ENCODE assay signal across 8 mouse cellular contexts in genomic region chr1:180226221-180226713, GRCm38 (mm10). TPM values are rescaled to one million over a fixed set of nuclear protein-coding genes. Genes with fewer than 3 reads are reported as not detected.
DNase-seq lines count a peak whose midpoint lies in the region; ATAC-seq lines count a peak whose summit lies in the region.

No protein-coding gene starts in this region.

- no peak for DNase-seq in heart, postnatal 25 days (ENCODE audit: low spot score)
- DNase-seq in embryo, embryonic 10.5 days (ENCODE audit: low spot score) = peak; percentile 24
- no peak for DNase-seq in hindbrain, embryonic 14.5 days (ENCODE audit: low spot score)
- DNase-seq in frontal cortex, adult 2 months (ENCODE audit: extremely low spot score in 1 of 2, low spot score in 1 of 2) = no peak

- no peaks in the 10 kb centered on the region; the same call in 1 of the 2 replicates for H3K36me3 ChIP-seq in heart, embryonic 14.5 days (ENCODE audit: control insufficient read depth, insufficient read depth, low read length)
- peaks cover 4% of the 10 kb centered on the region for H3K36me3 ChIP-seq in hindbrain, embryonic 14.5 days (replicated peaks; ENCODE audit: control insufficient read depth, insufficient read depth)
- H3K36me3 ChIP-seq in liver, embryonic 15.5 days (replicated peaks) = peaks cover 29% of the 10 kb centered on the region; the same call in 1 of the 2 replicates
- no peaks in the 10 kb centered on the region for H3K36me3 ChIP-seq in neural tube, embryonic 15.5 days

- H3K27me3 ChIP-seq in heart, embryonic 14.5 days (ENCODE audit: control insufficient read depth, insufficient read depth, low read length) = no peaks in the 10 kb centered on the region
- no peaks in the 10 kb centered on the region for H3K27me3 ChIP-seq in hindbrain, embryonic 14.5 days (ENCODE audit: control insufficient read depth, insufficient read depth, low read length)
- no peaks in the 10 kb centered on the region for H3K27me3 ChIP-seq in liver, embryonic 15.5 days
- H3K27me3 ChIP-seq in neural tube, embryonic 15.5 days (replicated peaks) = no peaks in the 10 kb centered on the region

- ATAC-seq in heart, embryonic 14.5 days (ENCODE audit: insufficient number of reproducible peaks, insufficient read depth, low FRiP score, low read depth) = peak; percentile 51
- ATAC-seq in hindbrain, embryonic 14.5 days (ENCODE audit: low FRiP score) = peak; percentile 70
- ATAC-seq in liver, embryonic 15.5 days (ENCODE audit: insufficient read depth) = peak; percentile 83
- peak; percentile 72 for ATAC-seq in neural tube, embryonic 15.5 days (ENCODE audit: low FRiP score)
- ATAC-seq in monocyte, adult 5-6 weeks (replicated peaks; ENCODE audit: insufficient number of reproducible peaks, low FRiP score, low TSS enrichment, poor library complexity, severe bottlenecking) = no peak

- H3K9me3 ChIP-seq in heart, embryonic 14.5 days (ENCODE audit: control insufficient read depth, low read length) = 0 out of 2 replicates have a peak, but pooled peaks cover 3% of the 10 kb centered on the region
- H3K9me3 ChIP-seq in hindbrain, embryonic 14.5 days (ENCODE audit: control insufficient read depth, low read length) = no peaks in the 10 kb centered on the region
- H3K9me3 ChIP-seq in liver, embryonic 15.5 days (replicated peaks) = no peaks in the 10 kb centered on the region
- H3K9me3 ChIP-seq in neural tube, embryonic 15.5 days (replicated peaks) = no peaks in the 10 kb centered on the region

- 5% methylated on average over 12 of the region's 12 CpGs for WGBS in heart, embryonic 14.5 days
- 12% methylated on average over 12 of the region's 12 CpGs for WGBS in hindbrain, embryonic 14.5 days
- 9% methylated on average over 12 of the region's 12 CpGs for WGBS in liver, embryonic 15.5 days (ENCODE audit: insufficient replicate concordance)
- WGBS in neural tube, embryonic 15.5 days = 10% methylated on average over 12 of the region's 12 CpGs

- peak overlapping the region; percentile 4 to 66; a peak in 3 of 4 replicates for H3K27ac ChIP-seq in heart, embryonic 14.5 days (replicated peaks in 1 of 2; ENCODE audit: control insufficient read depth in 1 of 2, insufficient read depth in 1 of 2, low read depth in 2 of 2, low read length in 2 of 2)
- H3K27ac ChIP-seq in hindbrain, embryonic 14.5 days = peak overlapping the region; percentile 47
- H3K27ac ChIP-seq in liver, embryonic 15.5 days (replicated peaks) = peak overlapping the region; percentile 87
- peak overlapping the region; percentile 77 for H3K27ac ChIP-seq in neural tube, embryonic 15.5 days (replicated peaks)

- H3K4me2 ChIP-seq in heart, embryonic 14.5 days (ENCODE audit: low read length) = peak overlapping the region; percentile 77
- H3K4me2 ChIP-seq in hindbrain, embryonic 14.5 days (replicated peaks) = peak overlapping the region; percentile 72
- H3K4me2 ChIP-seq in liver, embryonic 15.5 days = peak overlapping the region; percentile 82
- peak overlapping the region; percentile 86 for H3K4me2 ChIP-seq in neural tube, embryonic 15.5 days

- peaks cover 6 to 11% of the 10 kb centered on the region in 2 experiments; a peak in 3 of 4 replicates for H3K4me1 ChIP-seq in heart, embryonic 14.5 days (ENCODE audit: control insufficient read depth in 2 of 2, insufficient read depth in 2 of 2, low read length in 2 of 2)
- H3K4me1 ChIP-seq in hindbrain, embryonic 14.5 days (replicated peaks; ENCODE audit: control insufficient read depth, insufficient read depth, low read length) = peaks cover 14% of the 10 kb centered on the region
- H3K4me1 ChIP-seq in liver, embryonic 15.5 days (replicated peaks) = peaks cover 31% of the 10 kb centered on the region
- peaks cover 18% of the 10 kb centered on the region for H3K4me1 ChIP-seq in neural tube, embryonic 15.5 days

- peak overlapping the region; percentile 63 for H3K9ac ChIP-seq in heart, embryonic 14.5 days (ENCODE audit: low read length)
- peak overlapping the region; percentile 41 for H3K9ac ChIP-seq in hindbrain, embryonic 14.5 days
- peak overlapping the region; percentile 57 for H3K9ac ChIP-seq in liver, embryonic 15.5 days
- peak overlapping the region; percentile 34 for H3K9ac ChIP-seq in neural tube, embryonic 15.5 days (replicated peaks)

- peak overlapping the region; percentile 43 to 53 for H3K4me3 ChIP-seq in heart, embryonic 14.5 days (ENCODE audit: control insufficient read depth in 1 of 2, insufficient read depth in 1 of 2, low read depth in 1 of 2, low read length in 2 of 2)
- peak overlapping the region; percentile 30 for H3K4me3 ChIP-seq in hindbrain, embryonic 14.5 days (replicated peaks; ENCODE audit: low read length)
- peak overlapping the region; percentile 66 for H3K4me3 ChIP-seq in liver, embryonic 15.5 days (replicated peaks)
- H3K4me3 ChIP-seq in neural tube, embryonic 15.5 days (replicated peaks) = peak overlapping the region; percentile 47

- intact Hi-C loops in heart, postnatal 25 days (cut with DNase I) = no loop called here

RNA-seq across cellular contexts. Expression of gene Coq8a, which starts 26.9 kb away (rescaled TPM):
- polyA plus RNA-seq in heart, embryonic 14.5 days (2014; fragmentation: Nextera tagmentation; extraction: Ambion mirVana) = 51.2 and 58.8 TPM in 2 replicates
- total RNA-seq in heart, postnatal 25 days (2021) = 100 to 1,000 TPM; 810 to 852 TPM
- polyA plus RNA-seq in hindbrain, embryonic 14.5 days (2014; fragmentation: Nextera tagmentation; extraction: Ambion mirVana) = 3.1 and 3.2 TPM in 2 replicates
- 25.3 and 27.0 TPM in 2 replicates for polyA plus RNA-seq in liver, embryonic 15.5 days (2015; fragmentation: Nextera tagmentation; extraction: Ambion mirVana)
- 3.4 and 5.8 TPM in 2 replicates for polyA plus RNA-seq in neural tube, embryonic 15.5 days (2015; fragmentation: Nextera tagmentation; extraction: Ambion mirVana)
- total RNA-seq in monocyte, adult 5-6 weeks (2017) = 7.4 to 10.1 TPM (median 9.0 TPM) in 3 replicates
- polyA plus RNA-seq in frontal cortex, adult 2 months (2012; rRNA removed) = 35.7 and 39.5 TPM in 2 replicates

RNA-seq across cellular contexts. Expression of gene Psen2, which starts 37.0 kb away (rescaled TPM):
- 14.7 and 15.6 TPM in 2 replicates for polyA plus RNA-seq in heart, embryonic 14.5 days (2014; fragmentation: Nextera tagmentation; extraction: Ambion mirVana)
- 10 to 100 TPM; 12.4 to 13.9 TPM for total RNA-seq in heart, postnatal 25 days (2021)
- polyA plus RNA-seq in hindbrain, embryonic 14.5 days (2014; fragmentation: Nextera tagmentation; extraction: Ambion mirVana) = 16.0 and 16.5 TPM in 2 replicates
- 27.0 and 30.6 TPM in 2 replicates for polyA plus RNA-seq in liver, embryonic 15.5 days (2015; fragmentation: Nextera tagmentation; extraction: Ambion mirVana)
- polyA plus RNA-seq in neural tube, embryonic 15.5 days (2015; fragmentation: Nextera tagmentation; extraction: Ambion mirVana) = 16.8 and 19.8 TPM in 2 replicates
- total RNA-seq in monocyte, adult 5-6 weeks (2017) = 30.1 to 38.0 TPM (median 30.6 TPM) in 3 replicates
- 22.4 and 23.9 TPM in 2 replicates for polyA plus RNA-seq in frontal cortex, adult 2 months (2012; rRNA removed)

Comparison
In these comparisons a context has a peak if more than half of its experiments do, and no peak if none do; other contexts are left out.
1. H3K27ac ChIP-seq: peak in every context shown above with its lines; median percentile 87 in liver, embryonic 15.5 days; 77 in neural tube, embryonic 15.5 days; 47 in hindbrain, embryonic 14.5 days; 35 in heart, embryonic 14.5 days.